Mouse (Mus musculus): Measurements from ENCODE around the gene Krtap31-2.

Gene Krtap31-2

GRCm38 (mm10) chr11:99935991-99936390 lies at the start of gene Krtap31-2:
TSS of gene Krtap31-2 (plus strand) at chr11:99936291.
- no peak for DNase-seq (ENCODE audit: low spot score)

DNA sequence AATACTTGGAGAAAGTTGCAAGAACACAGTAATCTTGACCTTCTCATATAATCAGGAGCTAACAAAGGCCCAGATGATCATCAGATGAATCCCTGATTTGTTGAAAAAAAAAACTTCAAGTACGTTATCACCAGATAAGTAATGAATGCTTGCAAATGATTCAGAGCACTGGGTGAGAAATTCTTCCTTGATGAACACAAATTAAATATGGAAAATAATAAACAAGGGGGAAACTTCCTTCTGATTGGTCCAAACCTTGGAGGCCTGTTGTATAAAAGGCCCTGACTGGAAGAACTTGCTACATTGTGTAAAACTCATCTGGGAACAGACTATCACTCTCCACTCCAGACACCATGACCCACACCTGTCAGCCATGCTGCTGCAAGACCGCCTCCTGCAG lies 28.5 kb upstream of the Krtap31-2 start, which contains the start of gene Krtap31-1:
Gene Krtap31-1 (plus strand): TSS at position 301 of the 400 bp plus-strand sequence.
- no peak for DNase-seq (ENCODE audit: low spot score)

DNA sequence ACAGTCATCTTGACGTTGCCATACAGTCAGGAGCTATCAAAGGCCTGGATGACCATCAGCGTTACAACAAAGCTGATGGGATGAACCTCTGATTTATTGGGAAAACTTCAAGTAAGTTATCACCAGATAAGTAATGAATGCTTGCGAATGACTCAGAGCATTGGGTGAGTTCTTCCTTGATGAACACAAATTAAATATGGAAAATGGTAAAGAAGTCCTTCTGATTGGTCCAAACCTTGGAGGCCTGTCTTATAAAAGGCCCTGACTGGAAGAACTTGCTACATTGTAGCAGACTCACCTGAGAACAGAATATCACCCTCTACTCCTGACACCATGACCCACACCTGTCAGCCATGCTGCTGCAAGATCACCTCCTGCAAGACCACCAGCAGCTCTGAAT lies 21.6 kb upstream of the Krtap31-2 start, which contains the start of gene Gm11565:
Gene Gm11565 (plus strand): TSS at position 301 of the 400 bp plus-strand sequence.
- DNase-seq (ENCODE audit: low spot score), result no peak

- DNase-seq (ENCODE audit: low spot score), result no peak
Observed at GRCm38 (mm10) chr11:99937751-99938264, 1.7 kb downstream of the Krtap31-2 start.

DNA sequence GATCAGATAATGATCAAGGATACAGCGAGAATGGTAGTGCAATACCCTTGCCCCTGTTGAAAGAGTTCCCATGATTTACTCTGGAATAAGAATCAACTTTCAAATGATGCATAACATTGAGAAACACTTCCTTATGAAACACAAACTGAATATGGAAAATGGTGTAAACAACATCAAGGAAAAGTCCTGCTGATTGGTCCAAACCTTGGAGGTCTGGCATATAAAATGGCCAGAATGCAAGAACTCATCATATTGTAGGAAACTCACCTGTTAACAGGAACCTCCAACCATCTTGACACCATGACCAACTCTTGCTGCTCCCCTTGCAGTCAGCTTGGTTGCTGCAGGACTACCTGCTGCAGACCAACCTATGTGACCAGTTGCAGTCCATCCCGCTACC lies 12.1 kb downstream of the Krtap31-2 start, which contains the start of gene Krtap9-5:
Gene Krtap9-5 (plus strand): TSS at position 301 of the 400 bp plus-strand sequence.
- DNase-seq (ENCODE audit: low spot score), result no peak

DNA sequence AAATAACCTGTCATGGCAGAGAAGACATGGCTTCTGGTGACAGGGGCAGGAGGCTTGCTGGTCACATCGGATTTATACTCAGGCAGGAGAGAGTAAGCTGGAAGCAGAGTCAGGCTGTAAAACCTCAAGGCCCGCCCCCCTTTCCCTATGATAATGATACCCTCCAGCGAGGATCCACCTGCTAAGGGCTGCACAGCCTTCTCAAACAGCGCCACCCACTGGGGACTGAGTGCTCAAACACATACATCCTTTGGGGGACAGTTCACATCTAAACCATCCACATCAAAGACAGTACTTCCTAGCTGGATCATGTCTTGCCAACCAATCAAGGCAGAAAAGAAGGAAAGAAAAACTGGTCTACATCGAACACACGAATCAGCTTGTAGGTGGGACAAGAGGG lies 28.1 kb downstream of the Krtap31-2 start:
- DNase-seq (ENCODE audit: low spot score), result no peak

DNA sequence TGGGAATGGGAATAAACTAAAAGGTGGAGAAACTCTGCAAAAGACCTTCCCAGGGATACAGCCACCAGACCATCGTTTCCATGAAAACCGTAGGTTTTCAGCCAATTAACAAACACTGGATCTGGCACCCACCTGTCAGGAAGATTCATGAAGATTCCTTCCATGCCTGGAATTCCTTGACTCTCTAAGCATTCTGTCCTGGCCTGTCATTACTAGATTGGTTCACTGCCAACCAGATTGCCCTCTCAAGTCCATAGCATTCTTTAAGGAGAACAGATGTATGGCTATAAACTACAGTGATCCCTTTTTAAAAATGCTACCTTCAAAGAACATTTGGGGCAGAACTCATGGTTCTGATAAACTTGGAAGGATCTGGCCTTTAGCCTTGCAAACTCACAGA lies 29.9 kb downstream of the Krtap31-2 start:
- no peak for DNase-seq (ENCODE audit: low spot score)

DNA sequence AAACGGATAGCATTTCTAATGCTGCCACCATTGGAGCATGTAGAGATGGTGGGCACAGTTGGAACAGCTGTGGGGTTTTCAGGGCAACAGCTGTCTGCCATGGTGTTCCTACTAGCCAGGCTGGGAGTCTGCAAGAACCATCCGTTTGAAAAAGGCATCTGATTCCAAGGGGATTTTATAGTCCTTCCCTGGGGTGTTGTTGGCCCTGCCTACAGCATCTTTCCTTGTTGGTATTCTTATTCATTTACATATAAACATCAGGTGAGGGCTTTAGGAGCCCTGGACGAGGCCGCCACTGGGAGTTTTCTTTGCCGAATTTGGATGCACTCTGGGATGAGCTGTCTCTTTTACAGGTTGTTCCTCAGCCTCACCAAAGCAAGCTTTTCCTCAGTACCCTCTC lies 42.9 kb downstream of the Krtap31-2 start, which contains the start of gene Krtap29-1:
Gene Krtap29-1 (minus strand): TSS at position 101 of the 400 bp plus-strand sequence.
- DNase-seq (ENCODE audit: low spot score), result no peak

- no peak for DNase-seq (ENCODE audit: low spot score)
Observed at GRCm38 (mm10) chr11:99982731-99983130, 46.6 kb downstream of the Krtap31-2 start.

- no peak for DNase-seq (ENCODE audit: low spot score)
Observed at GRCm38 (mm10) chr11:99983442-99983841, 47.4 kb downstream of the Krtap31-2 start.

GRCm38 (mm10) chr11:99985291-99986092 lies 49.4 kb downstream of the Krtap31-2 start:
- DNase-seq (ENCODE audit: low spot score), result no peak

GRCm38 (mm10) chr11:99986180-99986647 lies 50.1 kb downstream of the Krtap31-2 start, which contains the start of gene Krtap16-1:
TSS of gene Krtap16-1 (minus strand) at chr11:99986597.
- no peak for DNase-seq (ENCODE audit: low spot score)
